Mouse (Mus musculus) hindbrain, embryonic 14.5 days (tissue): ENCODE measurements around the gene Plxdc1. TPM values are rescaled to one million over a fixed set of nuclear protein-coding genes. Genes with fewer than 3 reads are reported as not detected.

Experiments used
- ATAC-seq: fragments of 200-750 bp; cut with Nextera tagmentation; 2 replicates; pipeline ENCODE4 v1.8.0; 2017; ENCODE audit warnings: moderate number of reproducible peaks, mild to moderate bottlenecking, moderate TSS enrichment, moderate library complexity; ENCODE audit not compliant: low FRiP score
- DNase-seq: peaks from one replicate; pipeline ENCODE4 v3.0.0-alpha.2; 2015; ENCODE audit warnings: low spot score
- H3K27ac ChIP-seq: fragments of 300-500 bp; sonication (generic); 2 replicates; pipeline ENCODE4 v1.5.1; 2014; ENCODE audit warnings: mild to moderate bottlenecking, moderate library complexity
- H3K27me3 ChIP-seq: fragments of 300-500 bp; sonication (generic); 2 replicates; pipeline ENCODE4 v1.6.1; 2014; ENCODE audit warnings: mild to moderate bottlenecking, low read length, mixed read lengths; ENCODE audit not compliant: control insufficient read depth, insufficient read depth
- H3K36me3 ChIP-seq: fragments of 300-500 bp; sonication (generic); replicated peaks from 2 replicates; pipeline ENCODE4 v1.6.1; 2014; ENCODE audit not compliant: control insufficient read depth, insufficient read depth
- H3K4me1 ChIP-seq: fragments of 300-500 bp; sonication (generic); replicated peaks from 2 replicates; pipeline ENCODE4 v1.6.1; 2014; ENCODE audit warnings: antibody characterized with exemption, low read length, mixed read lengths; ENCODE audit not compliant: control insufficient read depth, insufficient read depth
- H3K4me2 ChIP-seq: fragments of 300-500 bp; sonication (generic); replicated peaks from 2 replicates; pipeline ENCODE4 v1.6.1; 2014; ENCODE audit warnings: mild to moderate bottlenecking, moderate library complexity
- H3K4me3 ChIP-seq: fragments of 300-500 bp; sonication (generic); replicated peaks from 2 replicates; pipeline ENCODE4 v1.5.1; 2014; ENCODE audit warnings: mild to moderate bottlenecking, low read length
- H3K9ac ChIP-seq: fragments of 300-500 bp; sonication (generic); 2 replicates; pipeline ENCODE4 v1.6.1; 2014
- H3K9me3 ChIP-seq: fragments of 300-500 bp; sonication (generic); 2 replicates; pipeline ENCODE4 v1.6.1; 2016; ENCODE audit warnings: low read length; ENCODE audit not compliant: control insufficient read depth
- WGBS: fragments of 180-500 bp; shearing (Covaris S2); extraction: QIAGEN DNeasy Blood & Tissue Kit; methylation state at CpG from one replicate; pipeline ENCODE4 v1.1.7; 2014; 5-methylcytosine and 5-hydroxymethylcytosine counted together
- polyA plus RNA-seq: library from polyadenylated mRNA; unstranded; fragments of >200 nt; fragmentation: Nextera tagmentation; extraction: Ambion mirVana; gene quantifications from 2 replicates; pipeline ENCODE4 v1.2.1, GENCODE M21; 2014

Gene Plxdc1
- polyA plus RNA-seq, 1 experiment from 2014 or later: 0.90 TPM

- no peaks in the 10 kb centered on the region for H3K27me3 ChIP-seq
- WGBS: 45% methylated on average over 6 of the region's 6 CpGs
- no peaks in the 10 kb centered on the region for H3K9me3 ChIP-seq
- H3K4me3 ChIP-seq: no peak overlapping the region
- peak; percentile 30 for DNase-seq
- H3K36me3 ChIP-seq: no peaks in the 10 kb centered on the region
- ATAC-seq: no peak
- no peak overlapping the region for H3K4me2 ChIP-seq
- no peak overlapping the region for H3K27ac ChIP-seq
- H3K4me1 ChIP-seq: peaks cover 23% of the 10 kb centered on the region; the same call in 1 of the 2 replicates
- no peak overlapping the region for H3K9ac ChIP-seq
These were observed 29.2 kb downstream of the Plxdc1 start for GRCm38 (mm10) chr11:97956905-97957560.

GRCm38 (mm10) chr11:97955915-97956314 lies 30.3 kb downstream of the Plxdc1 start:
- Histone ChIP-seq H3K27me3 (no peaks in the 10 kb centered on the region), H3K4me3 (no peak overlapping the region), H3K27ac (no peak overlapping the region), H3K36me3 (no peaks in the 10 kb centered on the region), H3K9me3 (no peaks in the 10 kb centered on the region), H3K9ac (no peak overlapping the region), H3K4me1 (peaks cover 23% of the 10 kb centered on the region; the same call in 1 of the 2 replicates), H3K4me2 (no peak overlapping the region)
- ATAC-seq (no peak), DNase-seq (no peak)
- 32% methylated on average over 4 of the region's 4 CpGs for WGBS

DNA sequence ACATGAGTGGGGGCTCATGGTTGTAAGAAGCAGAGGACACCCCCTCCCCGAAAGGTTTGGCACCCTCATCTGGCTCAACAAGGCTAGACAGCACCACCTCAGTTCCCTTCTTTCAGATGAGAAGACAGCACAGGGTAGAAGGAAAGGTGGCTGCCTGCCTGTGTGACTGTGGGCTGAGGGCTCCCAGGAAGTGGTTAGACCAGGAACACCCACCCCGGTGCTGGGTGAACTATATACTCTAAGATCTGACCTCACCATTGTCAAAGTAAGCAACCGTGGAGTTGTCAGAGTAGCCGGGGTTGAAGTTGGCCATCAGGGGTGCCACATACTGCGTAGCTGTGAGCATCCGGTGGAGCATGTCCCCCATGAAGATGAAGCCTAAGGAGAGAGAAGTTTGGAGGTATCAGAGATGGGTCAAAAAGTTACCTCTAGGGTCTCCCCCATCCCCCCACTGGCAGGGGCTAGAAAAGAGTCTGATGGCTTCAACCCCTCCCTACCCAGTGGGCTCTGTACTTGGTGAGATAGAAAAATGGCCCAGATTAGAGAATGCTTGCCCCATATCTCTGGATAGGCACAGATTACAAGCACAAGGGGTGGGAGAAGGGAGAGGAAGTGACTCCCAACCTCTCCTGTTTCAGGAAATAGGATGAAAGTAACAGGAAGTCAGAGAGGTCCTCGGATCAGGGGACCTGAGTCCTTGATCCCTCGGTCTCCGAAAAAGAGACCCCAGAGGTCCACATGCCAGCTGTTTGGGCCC lies 30.9 kb downstream of the Plxdc1 start:
- WGBS: 84% methylated on average over 9 of the region's 9 CpGs
- no peak overlapping the region for H3K27ac ChIP-seq

DNA sequence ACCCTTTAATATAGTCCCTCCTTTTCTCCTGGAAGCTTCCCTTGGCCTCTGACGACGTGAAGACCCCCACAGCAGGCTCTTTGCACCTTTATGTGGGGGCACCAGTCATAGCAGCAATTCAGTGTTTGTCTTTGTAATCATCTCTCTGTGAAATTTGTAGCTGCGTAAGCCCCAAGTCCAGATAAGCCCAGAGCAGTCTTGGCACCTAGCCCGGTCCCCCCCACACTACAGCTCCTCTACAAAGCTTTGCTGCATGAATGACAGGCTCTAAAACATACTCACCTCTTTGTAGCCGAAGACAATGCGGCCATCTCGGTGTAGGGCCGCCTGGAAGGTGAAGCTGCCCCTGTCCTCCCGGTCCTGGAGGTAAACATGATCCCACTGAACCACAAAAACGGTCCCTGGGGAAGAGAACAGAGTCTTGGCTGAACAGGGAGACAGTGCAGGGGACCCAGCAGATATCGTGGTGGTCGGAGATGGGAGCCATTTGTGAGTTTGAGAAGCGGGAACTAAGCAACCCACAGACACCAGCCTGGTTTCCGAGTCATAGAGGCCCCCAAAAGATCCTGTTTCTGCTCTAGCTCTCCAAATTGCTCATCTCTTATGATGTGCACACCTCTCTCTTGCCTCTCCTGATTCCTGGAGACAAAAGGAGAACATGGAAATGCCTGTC lies 31.6 kb downstream of the Plxdc1 start:
- peaks cover 32% of the 10 kb centered on the region for H3K4me1 ChIP-seq
- no peak overlapping the region for H3K27ac ChIP-seq
- no peaks in the 10 kb centered on the region for H3K27me3 ChIP-seq
- WGBS: 74% methylated on average over 14 of the region's 14 CpGs
- no peak for DNase-seq
- H3K9ac ChIP-seq: no peak overlapping the region
- H3K36me3 ChIP-seq: no peaks in the 10 kb centered on the region
- no peaks in the 10 kb centered on the region for H3K9me3 ChIP-seq
- no peak for ATAC-seq
- H3K4me2 ChIP-seq: no peak overlapping the region
- H3K4me3 ChIP-seq: no peak overlapping the region

More for the DNA sequence above, 30.9 kb downstream of the Plxdc1 start:
- Histone ChIP-seq H3K9ac (no peak overlapping the region), H3K4me2 (no peak overlapping the region), H3K4me1 (peaks cover 25% of the 10 kb centered on the region), H3K36me3 (no peaks in the 10 kb centered on the region), H3K27me3 (no peaks in the 10 kb centered on the region), H3K9me3 (no peaks in the 10 kb centered on the region), H3K4me3 (no peak overlapping the region)
- DNase-seq (no peak), ATAC-seq (no peak)

DNA sequence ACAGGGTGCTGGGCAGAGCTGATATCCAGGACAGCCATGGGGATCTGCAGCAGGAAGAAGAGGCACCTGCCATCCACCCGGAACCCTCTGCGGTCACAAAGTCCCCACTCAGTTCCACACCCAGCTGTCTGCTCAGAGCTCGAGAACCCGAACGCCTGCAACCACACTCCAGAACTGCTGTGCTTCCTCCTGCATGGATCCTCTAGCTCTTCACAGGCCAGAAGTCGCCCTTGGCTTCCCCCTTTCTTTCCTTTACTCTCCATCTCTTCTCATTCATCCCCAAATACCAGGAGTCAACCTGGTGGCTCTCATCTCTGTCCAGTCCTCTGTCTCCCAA lies 32.3 kb downstream of the Plxdc1 start:
- WGBS: 95% methylated on average over 6 of the region's 6 CpGs

DNA sequence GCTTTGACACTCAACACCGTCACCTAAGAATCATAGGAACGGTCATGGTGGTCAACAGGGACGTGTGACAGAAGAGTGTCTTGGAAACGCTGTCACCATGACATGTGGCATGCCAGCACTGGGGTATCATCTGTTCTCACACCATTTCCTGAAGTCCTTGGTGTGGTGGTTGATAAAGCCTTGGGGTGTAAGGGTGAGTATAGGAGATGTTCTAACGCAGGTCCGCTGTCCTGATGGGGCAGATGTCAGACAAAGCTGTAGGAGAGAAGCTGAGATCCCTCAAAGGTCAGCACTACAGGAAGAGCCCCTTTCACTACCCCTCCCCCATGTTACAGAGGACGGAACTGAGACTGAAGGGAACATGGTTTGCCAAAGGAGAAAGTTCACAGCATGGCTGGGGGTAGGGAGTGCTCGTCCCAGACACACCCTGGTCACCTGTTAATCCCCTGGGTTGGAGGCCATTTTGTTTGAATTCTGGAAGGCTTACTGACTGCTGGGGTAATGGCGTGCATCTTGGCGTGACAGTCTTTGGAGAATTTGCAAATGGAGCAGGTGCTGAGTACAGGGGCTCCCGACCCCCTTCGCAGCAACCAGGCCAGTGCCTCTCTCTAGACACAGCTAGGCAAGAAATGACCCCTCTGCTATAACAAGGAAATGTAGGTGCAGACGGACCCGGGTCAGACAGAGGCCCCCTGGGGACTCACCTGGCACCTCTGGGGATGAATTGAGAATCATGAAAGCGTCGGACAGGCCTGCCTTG lies 32.9 kb downstream of the Plxdc1 start:
- no peaks in the 10 kb centered on the region for H3K27me3 ChIP-seq
- no peak overlapping the region for H3K9ac ChIP-seq
- H3K4me2 ChIP-seq: no peak overlapping the region
- no peak overlapping the region for H3K4me3 ChIP-seq
- 82% methylated on average over 16 of the region's 16 CpGs for WGBS
- DNase-seq: no peak
- peaks cover 30% of the 10 kb centered on the region for H3K4me1 ChIP-seq
- no peaks in the 10 kb centered on the region for H3K9me3 ChIP-seq
- no peaks in the 10 kb centered on the region for H3K36me3 ChIP-seq
- H3K27ac ChIP-seq: no peak overlapping the region
- no peak for ATAC-seq

More for the DNA sequence above, 32.3 kb downstream of the Plxdc1 start:
- Histone ChIP-seq H3K4me1 (peaks cover 30% of the 10 kb centered on the region), H3K9ac (no peak overlapping the region), H3K27ac (no peak overlapping the region), H3K27me3 (no peaks in the 10 kb centered on the region), H3K36me3 (no peaks in the 10 kb centered on the region), H3K4me3 (no peak overlapping the region), H3K9me3 (no peaks in the 10 kb centered on the region), H3K4me2 (no peak overlapping the region)
- ATAC-seq (no peak), DNase-seq (no peak)

- no peak for DNase-seq
- WGBS: 100% methylated on average over 1 of the region's 1 CpGs
- Histone ChIP-seq H3K9me3 (no peaks in the 10 kb centered on the region), H3K4me3 (no peak overlapping the region), H3K9ac (no peak overlapping the region), H3K27ac (no peak overlapping the region), H3K4me2 (no peak overlapping the region), H3K36me3 (no peaks in the 10 kb centered on the region), H3K4me1 (peaks cover 30% of the 10 kb centered on the region), H3K27me3 (no peaks in the 10 kb centered on the region)
- no peak for ATAC-seq
These were observed 33.8 kb downstream of the Plxdc1 start for GRCm38 (mm10) chr11:97952367-97953006.

- Histone ChIP-seq H3K9ac (no peak overlapping the region), H3K4me3 (no peak overlapping the region), H3K36me3 (no peaks in the 10 kb centered on the region), H3K4me2 (0 out of 2 replicates have a peak overlapping the region, but pooled peaks have one; percentile 10), H3K4me1 (peaks cover 16% of the 10 kb centered on the region), H3K9me3 (no peaks in the 10 kb centered on the region), H3K27ac (peak overlapping the region; percentile 67), H3K27me3 (no peaks in the 10 kb centered on the region)
- peak; percentile 58 for DNase-seq
- 29% methylated on average over 20 of the region's 20 CpGs for WGBS
- no peak for ATAC-seq
These were observed 36.4 kb downstream of the Plxdc1 start for GRCm38 (mm10) chr11:97949703-97950475.
